Mouse (Mus musculus): ENCODE data around the gene Ccdc92b. TPM values are rescaled to one million over a fixed set of nuclear protein-coding genes. Genes with fewer than 3 reads are reported as not detected.

Ccdc92b gene
- polyA plus RNA-seq, 1 experiment from 2014 or later = 0.31 TPM

DNA sequence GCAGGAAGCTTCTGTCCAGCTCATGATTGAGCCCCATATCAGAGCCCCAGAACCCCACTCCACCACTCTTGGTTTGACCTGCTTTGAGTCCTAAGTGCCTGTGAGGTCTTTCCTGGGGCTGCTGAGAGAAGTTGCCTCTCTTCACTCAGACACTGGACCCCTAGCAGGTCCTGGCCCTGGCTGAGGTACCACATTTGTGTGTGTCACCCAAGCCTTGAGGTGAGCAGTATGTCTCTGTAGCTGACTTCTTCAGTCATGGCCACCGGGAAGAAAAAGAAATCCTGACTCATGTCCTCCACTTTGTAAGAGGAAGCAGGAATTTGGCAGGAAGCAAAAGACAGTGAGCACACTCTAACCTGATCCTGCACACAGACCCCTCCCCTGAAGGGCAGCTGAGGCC is 20.2 kb downstream of the Ccdc92b start:
- H3K36me3 ChIP-seq = no peaks in the 10 kb centered on the region
- H3K9ac ChIP-seq = no peak overlapping the region
- H3K4me2 ChIP-seq = no peak overlapping the region
- 50% methylated on average over 1 of the region's 1 CpGs for WGBS
- no peak for ATAC-seq (ENCODE audit: insufficient number of reproducible peaks, low FRiP score, low TSS enrichment, low read depth)
- H3K27me3 ChIP-seq = peaks cover 4% of the 10 kb centered on the region; the same call in 1 of the 2 replicates
- no peaks in the 10 kb centered on the region for H3K9me3 ChIP-seq
- peaks cover 26% of the 10 kb centered on the region for H3K4me1 ChIP-seq
- H3K27ac ChIP-seq = peak overlapping the region; percentile 93; the same call in 1 of the 2 replicates
- H3K4me3 ChIP-seq = no peak overlapping the region

DNA sequence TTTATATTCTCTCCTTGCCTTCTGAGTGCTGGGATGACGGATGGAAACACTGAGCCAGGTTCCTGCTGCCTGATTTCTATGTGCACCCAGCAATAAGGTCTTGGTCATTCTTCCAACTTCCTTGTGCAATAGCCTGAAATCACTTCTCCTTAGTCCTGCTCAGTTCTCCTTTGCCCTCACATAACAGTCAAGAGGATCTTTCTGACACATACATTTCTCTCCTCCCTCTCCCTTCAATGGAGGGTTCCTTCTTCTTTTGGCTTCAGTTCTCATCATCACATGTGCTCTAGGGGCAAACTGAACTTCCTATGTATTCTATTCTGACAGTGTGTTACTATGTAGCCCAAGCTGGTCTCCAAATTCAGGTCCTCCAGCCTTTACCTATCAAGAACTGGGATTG is 28.6 kb downstream of the Ccdc92b start:
- no peak for ATAC-seq (ENCODE audit: insufficient number of reproducible peaks, low FRiP score, low TSS enrichment, low read depth)
- H3K27ac ChIP-seq = no peak overlapping the region

GRCm38 (mm10) chr11:74648676-74649075 is 29.3 kb downstream of the Ccdc92b start:
- Histone ChIP-seq H3K4me2 (peak overlapping the region; percentile 84), H3K36me3 (0 out of 2 replicates have a peak, but pooled peaks cover 4% of the 10 kb centered on the region), H3K27ac (peak overlapping the region; percentile 77), H3K9me3 (no peaks in the 10 kb centered on the region), H3K4me1 (peaks cover 39% of the 10 kb centered on the region), H3K4me3 (peak overlapping the region; percentile 100), H3K9ac (peak overlapping the region; percentile 35; the same call in 1 of the 2 replicates), H3K27me3 (no peaks in the 10 kb centered on the region)
- WGBS = 18% methylated on average over 1 of the region's 1 CpGs
- ATAC-seq (ENCODE audit: insufficient number of reproducible peaks, low FRiP score, low TSS enrichment, low read depth) = peak; percentile 5; the same call in 1 of the 2 replicates

More for the DNA sequence above, 28.6 kb downstream of the Ccdc92b start:
- Histone ChIP-seq H3K4me1 (peaks cover 32% of the 10 kb centered on the region), H3K4me3 (no peak overlapping the region), H3K36me3 (no peaks in the 10 kb centered on the region), H3K9me3 (no peaks in the 10 kb centered on the region), H3K4me2 (no peak overlapping the region), H3K9ac (no peak overlapping the region), H3K27me3 (no peaks in the 10 kb centered on the region)
- 96% methylated on average over 1 of the region's 1 CpGs for WGBS

DNA sequence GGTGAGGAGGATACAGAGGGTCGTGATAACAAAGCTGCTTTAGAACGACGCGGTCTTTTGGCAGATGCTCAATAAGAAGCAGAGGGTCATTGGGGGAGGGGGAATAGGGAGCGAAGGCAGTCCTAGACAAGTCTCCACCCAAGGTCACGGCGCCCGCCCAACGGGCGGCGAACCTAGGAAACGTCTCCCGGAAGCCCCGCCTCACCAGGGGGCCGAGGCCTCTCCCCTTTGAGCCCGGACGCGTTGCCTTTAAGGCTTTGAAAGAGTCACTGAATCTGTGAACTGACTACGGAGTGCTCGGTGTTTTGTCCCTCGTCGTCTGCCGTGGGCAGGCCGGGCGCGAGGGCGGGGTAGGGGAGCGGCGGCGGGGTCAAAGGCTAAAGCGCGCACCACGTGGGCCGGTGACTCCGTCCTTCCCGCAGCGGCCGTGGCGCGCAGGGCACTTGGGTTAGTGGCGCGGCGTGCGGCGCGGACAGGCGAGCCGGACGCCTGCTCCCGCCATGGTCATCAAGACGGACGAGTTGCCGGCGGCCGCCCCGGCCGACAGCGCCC is 29.8 kb downstream of the Ccdc92b start, which contains the start of gene Cluh:
Gene Cluh, plus strand, starts transcription at position 401 of the 552 bp plus-strand sequence.
- under 1% methylated on average over 55 of the region's 58 CpGs for WGBS

DNA sequence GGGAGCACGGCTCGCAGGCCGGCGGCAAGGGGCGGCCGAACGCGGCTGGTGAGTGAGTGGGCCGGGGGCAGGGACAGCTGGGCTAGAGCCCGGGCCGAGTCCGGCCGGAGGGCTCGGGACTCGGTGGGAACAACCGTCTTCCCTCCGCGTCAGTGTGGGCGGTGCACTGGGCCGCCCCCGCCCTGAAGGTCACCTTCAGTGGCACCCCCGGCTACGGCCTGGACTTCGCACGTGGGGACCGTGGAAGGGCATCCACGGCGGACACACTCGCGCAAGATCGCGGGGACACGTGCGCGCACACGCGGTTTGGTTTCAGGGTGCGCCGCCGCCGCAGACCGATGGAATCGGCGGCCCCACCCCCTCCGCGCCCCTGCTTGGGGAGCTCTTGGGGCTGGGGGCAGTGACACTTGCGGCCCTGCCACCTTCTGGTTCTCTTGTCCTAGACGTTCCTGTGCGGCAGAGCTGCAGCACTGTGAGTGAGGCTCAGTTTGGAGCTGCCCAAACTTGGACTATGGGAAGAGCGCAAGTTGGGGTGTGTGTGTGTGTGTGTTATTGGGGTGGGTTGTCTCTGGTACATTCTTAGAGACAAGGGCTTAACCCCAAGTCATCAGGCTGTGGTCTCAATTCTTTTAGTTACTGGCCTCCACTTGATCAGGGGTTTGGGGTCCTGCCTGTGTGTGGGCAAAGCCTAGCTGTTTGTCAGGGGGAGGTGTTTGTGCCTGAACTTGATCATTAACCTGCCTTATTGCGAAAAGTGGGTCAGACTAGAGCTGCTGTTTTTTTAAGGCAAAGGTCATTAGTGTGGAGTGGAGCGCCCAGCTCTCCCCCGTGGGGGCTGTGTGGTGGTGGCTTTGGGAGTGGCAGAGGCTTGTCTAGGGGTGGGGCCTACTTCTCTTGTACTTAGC is 30.5 kb downstream of the Ccdc92b start:
- H3K4me3 ChIP-seq = peak overlapping the region; percentile 100
- H3K27ac ChIP-seq = peak overlapping the region; percentile 77
- H3K9me3 ChIP-seq = no peaks in the 10 kb centered on the region
- 0 out of 2 replicates have a peak, but pooled peaks cover 7% of the 10 kb centered on the region for H3K36me3 ChIP-seq
- peak overlapping the region; percentile 84 for H3K4me2 ChIP-seq
- peak overlapping the region; percentile 91 for H3K9ac ChIP-seq
- H3K4me1 ChIP-seq = peaks cover 39% of the 10 kb centered on the region
- no peaks in the 10 kb centered on the region for H3K27me3 ChIP-seq
- ATAC-seq (ENCODE audit: insufficient number of reproducible peaks, low FRiP score, low TSS enrichment, low read depth) = peak; percentile 8; the same call in 1 of the 2 replicates
- WGBS = 1% methylated on average over 50 of the region's 53 CpGs

More for the DNA sequence above, 29.8 kb downstream of the Ccdc92b start, which contains the start of gene Cluh:
- Histone ChIP-seq H3K27ac (peak within 1 kb of the TSS; percentile 77), H3K9ac (peak within 1 kb of the TSS; percentile 91), H3K27me3 (no peaks in the 10 kb centered on the region), H3K4me1 (peaks cover 39% of the 10 kb centered on the region), H3K36me3 (0 out of 2 replicates have a peak, but pooled peaks cover 7% of the 10 kb centered on the region), H3K4me2 (peak within 1 kb of the TSS; percentile 84), H3K9me3 (no peaks in the 10 kb centered on the region), H3K4me3 (peak within 1 kb of the TSS; percentile 100)
- ATAC-seq (ENCODE audit: insufficient number of reproducible peaks, low FRiP score, low TSS enrichment, low read depth) = peak; percentile 90

GRCm38 (mm10) chr11:74650576-74651100 is 31.2 kb downstream of the Ccdc92b start:
- 68% methylated on average over 4 of the region's 4 CpGs for WGBS
- H3K9ac ChIP-seq = peak overlapping the region; percentile 91
- H3K4me2 ChIP-seq = peak overlapping the region; percentile 84
- H3K36me3 ChIP-seq = 0 out of 2 replicates have a peak, but pooled peaks cover 7% of the 10 kb centered on the region
- H3K4me3 ChIP-seq = peak overlapping the region; percentile 100
- no peak for ATAC-seq (ENCODE audit: insufficient number of reproducible peaks, low FRiP score, low TSS enrichment, low read depth)
- H3K27ac ChIP-seq = peak overlapping the region; percentile 77; the same call in 1 of the 2 replicates
- H3K4me1 ChIP-seq = peaks cover 39% of the 10 kb centered on the region
- H3K9me3 ChIP-seq = no peaks in the 10 kb centered on the region
- H3K27me3 ChIP-seq = no peaks in the 10 kb centered on the region

GRCm38 (mm10) chr11:74652791-74653191 is 33.4 kb downstream of the Ccdc92b start:
- ATAC-seq (ENCODE audit: insufficient number of reproducible peaks, low FRiP score, low TSS enrichment, low read depth) = no peak
- Histone ChIP-seq H3K9me3 (no peaks in the 10 kb centered on the region), H3K4me1 (peaks cover 39% of the 10 kb centered on the region), H3K4me2 (no peak overlapping the region), H3K27ac (peak overlapping the region; percentile 50; the same call in 1 of the 2 replicates), H3K36me3 (peaks cover 22% of the 10 kb centered on the region), H3K27me3 (no peaks in the 10 kb centered on the region), H3K9ac (no peak overlapping the region), H3K4me3 (no peak overlapping the region)
- WGBS = 79% methylated on average over 4 of the region's 4 CpGs

DNA sequence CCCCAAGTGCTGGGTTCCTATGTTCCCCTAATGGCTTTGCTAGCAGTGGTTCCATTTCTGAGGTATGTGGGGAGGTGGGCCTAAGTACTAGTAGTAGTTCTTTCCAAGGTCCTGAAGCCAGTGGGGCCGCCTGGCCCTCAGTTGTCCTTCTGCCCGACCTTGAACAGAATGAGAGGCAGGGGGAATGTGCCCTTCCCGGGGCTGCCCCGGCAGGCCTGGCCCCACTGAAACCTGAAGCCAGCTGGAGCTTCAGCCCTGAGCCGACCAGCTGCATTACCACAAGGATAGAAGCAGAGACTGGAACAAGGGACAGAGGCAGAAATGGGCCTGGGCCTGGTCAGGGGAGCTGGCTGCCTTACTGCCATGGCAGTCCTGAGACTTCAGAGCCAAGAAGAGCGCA is 34.0 kb downstream of the Ccdc92b start:
- no peak overlapping the region for H3K9ac ChIP-seq
- peaks cover 39% of the 10 kb centered on the region for H3K4me1 ChIP-seq
- WGBS = 49% methylated on average over 6 of the region's 6 CpGs
- H3K27me3 ChIP-seq = no peaks in the 10 kb centered on the region
- ATAC-seq (ENCODE audit: insufficient number of reproducible peaks, low FRiP score, low TSS enrichment, low read depth) = no peak
- no peak overlapping the region for H3K27ac ChIP-seq
- no peaks in the 10 kb centered on the region for H3K9me3 ChIP-seq
- no peak overlapping the region for H3K4me2 ChIP-seq
- no peak overlapping the region for H3K4me3 ChIP-seq
- H3K36me3 ChIP-seq = peaks cover 28% of the 10 kb centered on the region

- Histone ChIP-seq H3K9ac (no peak overlapping the region), H3K27ac (no peak overlapping the region), H3K4me1 (peaks cover 27% of the 10 kb centered on the region), H3K27me3 (no peaks in the 10 kb centered on the region), H3K4me2 (no peak overlapping the region), H3K9me3 (no peaks in the 10 kb centered on the region), H3K4me3 (no peak overlapping the region), H3K36me3 (peaks cover 53% of the 10 kb centered on the region)
- 85% methylated on average over 3 of the region's 3 CpGs for WGBS
- no peak for ATAC-seq (ENCODE audit: insufficient number of reproducible peaks, low FRiP score, low TSS enrichment, low read depth)
Observed at GRCm38 (mm10) chr11:74655941-74656340, 36.5 kb downstream of the Ccdc92b start.

DNA sequence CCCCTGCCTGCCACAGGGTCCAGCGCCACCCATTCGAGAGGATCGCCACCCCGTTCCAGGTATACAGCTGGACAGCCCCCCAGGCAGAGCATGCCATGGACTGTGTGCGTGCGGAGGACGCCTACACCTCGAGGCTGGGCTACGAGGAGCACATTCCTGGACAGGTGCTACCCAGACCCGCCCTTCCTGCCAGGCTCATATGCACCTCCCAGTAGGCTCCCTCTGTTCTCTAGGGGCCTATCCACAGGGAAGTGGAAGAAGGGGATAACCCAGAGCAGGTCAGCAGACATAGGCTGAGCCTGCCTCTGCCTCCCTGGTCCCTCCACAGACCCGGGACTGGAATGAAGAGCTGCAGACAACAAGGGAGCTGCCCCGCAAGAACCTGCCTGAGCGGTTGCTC is 40.9 kb downstream of the Ccdc92b start:
- H3K4me1 ChIP-seq = no peaks in the 10 kb centered on the region
- H3K9ac ChIP-seq = no peak overlapping the region
- no peaks in the 10 kb centered on the region for H3K9me3 ChIP-seq
- no peak overlapping the region for H3K4me3 ChIP-seq
- H3K4me2 ChIP-seq = no peak overlapping the region
- peaks cover 90% of the 10 kb centered on the region for H3K36me3 ChIP-seq
- no peaks in the 10 kb centered on the region for H3K27me3 ChIP-seq
- ATAC-seq (ENCODE audit: insufficient number of reproducible peaks, low FRiP score, low TSS enrichment, low read depth) = no peak
- H3K27ac ChIP-seq = no peak overlapping the region
- WGBS = 91% methylated on average over 13 of the region's 13 CpGs

DNA sequence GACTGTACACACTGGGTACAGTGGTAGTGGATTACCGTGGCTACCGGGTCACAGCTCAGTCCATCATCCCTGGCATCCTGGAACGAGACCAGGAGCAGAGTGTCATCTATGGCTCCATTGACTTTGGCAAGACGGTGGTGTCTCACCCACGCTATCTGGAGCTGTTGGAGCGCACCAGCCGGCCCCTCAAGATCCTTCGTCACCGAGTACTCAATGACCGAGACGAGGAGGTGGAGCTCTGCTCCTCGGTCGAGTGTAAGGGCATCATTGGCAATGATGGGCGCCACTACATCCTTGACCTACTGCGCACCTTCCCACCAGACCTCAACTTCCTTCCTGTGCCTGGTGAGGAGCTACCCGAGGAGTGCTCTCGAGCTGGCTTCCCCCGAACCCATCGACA is 42.2 kb downstream of the Ccdc92b start:
- Histone ChIP-seq H3K9ac (no peak overlapping the region), H3K4me2 (no peak overlapping the region), H3K27ac (no peak overlapping the region), H3K9me3 (no peaks in the 10 kb centered on the region), H3K4me3 (no peak overlapping the region), H3K4me1 (no peaks in the 10 kb centered on the region), H3K27me3 (no peaks in the 10 kb centered on the region), H3K36me3 (peaks cover 100% of the 10 kb centered on the region)
- no peak for ATAC-seq (ENCODE audit: insufficient number of reproducible peaks, low FRiP score, low TSS enrichment, low read depth)
- 93% methylated on average over 19 of the region's 19 CpGs for WGBS
